Mouse (Mus musculus): ENCODE results near the gene Dnaic2. TPM values are rescaled to one million over a fixed set of nuclear protein-coding genes. Genes with fewer than 3 reads are reported as not detected.

Gene Dnaic2
- polyA plus RNA-seq, 2 experiments, result 0.03 TPM; not detected in 1

DNA sequence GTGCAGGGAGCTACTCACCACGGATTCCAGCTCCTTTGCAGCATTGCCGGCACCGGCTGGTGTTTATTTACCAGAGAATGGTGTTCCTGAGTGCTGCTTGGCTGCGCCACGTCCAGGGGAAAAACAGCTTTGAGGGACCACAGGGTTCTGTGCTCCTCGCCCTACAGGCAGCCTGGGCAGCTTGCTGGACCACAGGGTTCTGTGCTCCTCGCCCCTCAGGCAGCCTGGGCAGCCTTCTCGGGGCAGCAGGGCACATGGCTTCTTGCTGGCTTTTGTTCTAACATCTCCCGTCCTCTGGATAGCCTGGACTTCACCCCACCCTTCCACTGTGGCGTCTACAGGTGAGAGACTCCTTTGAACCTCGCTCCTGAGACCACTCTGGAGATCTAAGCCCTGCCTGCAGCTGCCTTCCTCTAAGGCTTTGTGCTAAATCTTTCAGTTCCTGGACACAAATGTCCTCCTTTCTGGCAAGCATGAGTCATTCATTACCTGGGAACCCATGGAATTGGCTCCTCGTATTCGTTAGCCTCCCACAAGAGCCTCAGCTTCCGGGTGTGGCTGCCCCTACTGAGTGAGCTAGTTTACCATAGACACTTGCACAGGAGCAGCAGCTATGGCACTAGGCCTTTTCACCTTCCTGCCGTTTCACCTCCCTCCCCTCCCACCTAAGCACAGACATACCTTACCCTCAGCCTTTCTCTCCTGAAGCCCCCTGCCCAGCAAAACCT, 75.5 kb downstream of the Dnaic2 start:
- Histone ChIP-seq H3K9ac (replicated peaks) (no peak overlapping the region), H3K36me3 (replicated peaks; ENCODE audit: control insufficient read depth, insufficient read depth, low read depth) (no peaks in the 10 kb centered on the region), H3K4me2 (ENCODE audit: low read depth) (no peak overlapping the region), H3K9me3 (ENCODE audit: control insufficient read depth, low read length) (no peaks in the 10 kb centered on the region), H3K4me3 (ENCODE audit: insufficient read depth in 1 of 2, low read depth in 2 of 2, low read length in 2 of 2) (no peak overlapping the region), H3K4me1 (replicated peaks; ENCODE audit: control insufficient read depth in 2 of 2, insufficient read depth in 2 of 2, low read length in 1 of 2) (no peaks in the 10 kb centered on the region), H3K27ac (no peak overlapping the region), H3K27me3 (ENCODE audit: control insufficient read depth, insufficient read depth, low read length) (no peaks in the 10 kb centered on the region)
- TF ChIP-seq EP300 (IDR thresholded peaks at IDR 0.05; ENCODE audit: low read depth) (no peak), CTCF (IDR thresholded peaks at IDR 0.05; ENCODE audit: low read depth) (no peak)
- WGBS (ENCODE audit: insufficient replicate concordance), result 55% methylated on average over 15 of the region's 15 CpGs
- ATAC-seq (ENCODE audit: insufficient read depth) (no peak), DNase-seq (ENCODE audit: low read depth in 3 of 3, low spot score in 3 of 3) (no peak)

- Histone ChIP-seq H3K27me3 (ENCODE audit: control insufficient read depth, insufficient read depth, low read length) (no peaks in the 10 kb centered on the region), H3K9ac (replicated peaks) (no peak overlapping the region), H3K4me3 (ENCODE audit: insufficient read depth in 1 of 2, low read depth in 2 of 2, low read length in 2 of 2) (no peak overlapping the region), H3K27ac (no peak overlapping the region), H3K9me3 (ENCODE audit: control insufficient read depth, low read length) (no peaks in the 10 kb centered on the region), H3K4me2 (ENCODE audit: low read depth) (no peak overlapping the region), H3K36me3 (replicated peaks; ENCODE audit: control insufficient read depth, insufficient read depth, low read depth) (no peaks in the 10 kb centered on the region), H3K4me1 (replicated peaks; ENCODE audit: control insufficient read depth in 2 of 2, insufficient read depth in 2 of 2, low read length in 1 of 2) (no peaks in the 10 kb centered on the region)
- no peak for ATAC-seq (ENCODE audit: insufficient read depth)
- 52% methylated on average over 8 of the region's 8 CpGs for WGBS (ENCODE audit: insufficient replicate concordance)
- TF ChIP-seq CTCF (IDR thresholded peaks at IDR 0.05; ENCODE audit: low read depth), result no peak
- no peak for TF ChIP-seq EP300 (IDR thresholded peaks at IDR 0.05; ENCODE audit: low read depth)
- no peak for DNase-seq (ENCODE audit: low read depth in 3 of 3, low spot score in 3 of 3)
Measured at GRCm38 (mm10) chr11:114803990-114804389, 76.8 kb downstream of the Dnaic2 start.

DNA sequence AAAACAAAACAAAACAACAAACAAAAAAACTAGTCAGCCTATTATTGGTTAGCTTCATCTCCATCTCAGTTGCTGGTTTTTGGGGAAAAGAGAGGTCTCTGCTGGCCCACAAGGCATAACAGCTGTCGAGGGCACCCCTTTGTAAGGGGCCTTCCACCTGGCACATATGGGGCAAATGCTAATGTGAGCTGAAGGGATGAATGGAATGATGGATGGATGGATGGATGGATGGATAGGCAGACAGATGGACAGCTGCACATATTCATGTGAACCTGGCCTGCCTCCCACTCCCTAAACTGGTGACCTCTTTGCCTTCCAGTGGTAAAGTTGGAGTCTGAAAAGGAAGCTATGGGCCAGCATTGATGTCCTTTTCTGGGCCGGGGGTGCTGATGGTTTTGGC, 79.8 kb downstream of the Dnaic2 start:
- DNase-seq (ENCODE audit: low read depth in 3 of 3, low spot score in 3 of 3) (no peak), ATAC-seq (ENCODE audit: insufficient read depth) (no peak)
- Histone ChIP-seq H3K4me1 (replicated peaks; ENCODE audit: control insufficient read depth in 2 of 2, insufficient read depth in 2 of 2, low read length in 1 of 2) (no peaks in the 10 kb centered on the region; a peak in 1 of 4 replicates), H3K9ac (replicated peaks) (no peak overlapping the region), H3K27me3 (ENCODE audit: control insufficient read depth, insufficient read depth, low read length) (no peaks in the 10 kb centered on the region), H3K9me3 (ENCODE audit: control insufficient read depth, low read length) (no peaks in the 10 kb centered on the region), H3K27ac (no peak overlapping the region), H3K36me3 (replicated peaks; ENCODE audit: control insufficient read depth, insufficient read depth, low read depth) (no peaks in the 10 kb centered on the region), H3K4me2 (ENCODE audit: low read depth) (no peak overlapping the region), H3K4me3 (ENCODE audit: insufficient read depth in 1 of 2, low read depth in 2 of 2, low read length in 2 of 2) (no peak overlapping the region)
- TF ChIP-seq EP300 (IDR thresholded peaks at IDR 0.05; ENCODE audit: low read depth) (no peak), CTCF (IDR thresholded peaks at IDR 0.05; ENCODE audit: low read depth) (no peak)
- WGBS (ENCODE audit: insufficient replicate concordance), result 43% methylated on average over 2 of the region's 2 CpGs

Other genes with a start within 250 kb of the Dnaic2 start
- 758 and 1,654 TPM in 2 replicates for gene Rpl38, start 58.9 kb upstream of the Dnaic2 start, polyA plus RNA-seq (2012; rRNA removed)
- gene Rpl38, start 58.9 kb upstream of the Dnaic2 start, polyA plus RNA-seq (2014; fragmentation: Nextera tagmentation; extraction: Ambion mirVana), result 899 and 926 TPM in 2 replicates
- gene Ttyh2, start 52.0 kb upstream of the Dnaic2 start, polyA plus RNA-seq (2012; rRNA removed), result 2.7 and 2.9 TPM in 2 replicates
- gene Ttyh2, start 52.0 kb upstream of the Dnaic2 start, polyA plus RNA-seq (2014; fragmentation: Nextera tagmentation; extraction: Ambion mirVana), result 6.4 and 6.5 TPM in 2 replicates
- gene Kif19a, start 38.0 kb downstream of the Dnaic2 start, polyA plus RNA-seq (2012; rRNA removed), result 0.09 and 0.10 TPM in 2 replicates
- gene Kif19a, start 38.0 kb downstream of the Dnaic2 start, polyA plus RNA-seq (2014; fragmentation: Nextera tagmentation; extraction: Ambion mirVana), result not detected in 2 replicates
- 0.10 TPM in 1 of 2 replicates, not detected in the other for gene Btbd17, start 68.5 kb downstream of the Dnaic2 start, polyA plus RNA-seq (2012; rRNA removed)
- gene Btbd17, start 68.5 kb downstream of the Dnaic2 start, polyA plus RNA-seq (2014; fragmentation: Nextera tagmentation; extraction: Ambion mirVana), result not detected in 2 replicates
- 0.04 TPM in 1 of 2 replicates, not detected in the other for gene Gpr142, start 71.5 kb downstream of the Dnaic2 start, polyA plus RNA-seq (2012; rRNA removed)
- gene Gpr142, start 71.5 kb downstream of the Dnaic2 start, polyA plus RNA-seq (2014; fragmentation: Nextera tagmentation; extraction: Ambion mirVana), result not detected in 2 replicates
- gene Gprc5c, start 123.7 kb downstream of the Dnaic2 start, polyA plus RNA-seq (2012; rRNA removed), result 4.8 and 5.0 TPM in 2 replicates
- 8.0 and 9.8 TPM in 2 replicates for gene Gprc5c, start 123.7 kb downstream of the Dnaic2 start, polyA plus RNA-seq (2014; fragmentation: Nextera tagmentation; extraction: Ambion mirVana)
- 2.1 and 3.1 TPM in 2 replicates for gene Cd300a, start 162.6 kb downstream of the Dnaic2 start, polyA plus RNA-seq (2012; rRNA removed)
- gene Cd300a, start 162.6 kb downstream of the Dnaic2 start, polyA plus RNA-seq (2014; fragmentation: Nextera tagmentation; extraction: Ambion mirVana), result 3.6 and 3.7 TPM in 2 replicates
- gene Cd300lb, start 207.0 kb downstream of the Dnaic2 start, polyA plus RNA-seq (2012; rRNA removed), result 0.66 and 0.83 TPM in 2 replicates
- gene Cd300lb, start 207.0 kb downstream of the Dnaic2 start, polyA plus RNA-seq (2014; fragmentation: Nextera tagmentation; extraction: Ambion mirVana), result 0.67 and 1.5 TPM in 2 replicates
- gene Cd300c, start 241.7 kb downstream of the Dnaic2 start, polyA plus RNA-seq (2012; rRNA removed), result 0.18 TPM in 1 of 2 replicates, not detected in the other
- gene Cd300c, start 241.7 kb downstream of the Dnaic2 start, polyA plus RNA-seq (2014; fragmentation: Nextera tagmentation; extraction: Ambion mirVana), result not detected in 2 replicates

All from liver, embryonic 14.5 days (tissue).